ENCODE assay signal across 8 mouse cellular contexts in the genomic region with DNA sequence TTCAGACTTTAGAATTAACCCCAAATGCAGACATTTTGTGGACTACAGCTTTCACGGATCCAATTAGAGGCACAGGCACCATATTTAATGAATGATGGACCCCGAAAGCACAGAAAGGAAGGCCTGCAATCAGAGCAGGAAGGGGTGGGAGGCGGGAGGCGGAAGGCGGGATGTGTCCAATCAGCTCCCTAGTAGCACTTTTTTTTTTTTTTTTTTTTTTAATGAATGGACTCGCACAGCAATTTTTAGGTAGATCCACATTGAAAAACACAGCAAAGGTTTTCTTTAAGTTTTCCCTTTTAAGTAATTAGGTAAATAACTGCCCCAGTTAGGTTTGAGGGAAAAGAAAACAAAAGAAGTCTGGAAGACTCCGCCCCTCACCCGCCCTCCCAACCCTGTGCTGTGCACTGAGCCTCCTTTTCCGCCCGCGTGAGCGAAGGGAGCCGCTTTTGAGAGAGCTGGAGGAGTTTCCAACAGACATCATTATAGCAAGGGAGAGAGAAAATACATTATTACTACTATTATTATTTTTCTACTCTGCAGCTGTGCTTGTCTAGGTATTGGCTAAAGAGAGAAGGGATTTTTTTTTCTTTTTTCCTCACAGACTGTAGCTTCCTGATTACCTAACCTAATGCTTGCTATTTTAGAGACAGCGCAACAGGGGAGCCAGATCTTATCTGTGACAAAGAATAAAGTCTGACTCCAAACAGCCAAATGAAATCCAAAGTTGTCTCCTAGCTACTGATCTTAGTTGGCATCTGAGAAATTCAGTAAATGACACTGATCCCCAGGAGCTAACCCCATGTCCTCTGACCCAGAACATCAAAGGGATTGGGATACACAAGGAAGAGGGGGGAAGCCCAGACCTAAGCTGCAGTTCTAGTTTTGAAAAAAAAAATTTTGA.
A peak's percentile ranks its signal among the peaks of the same experiment; 100 is the strongest.
DNase-seq lines count a peak whose midpoint lies in the region; ATAC-seq lines count a peak whose summit lies in the region.

No protein-coding gene starts in this region.

- no peak overlapping the region for H3K27ac ChIP-seq in embryonic facial prominence, embryonic 15.5 days (replicated peaks)
- H3K27ac ChIP-seq in intestine, embryonic 15.5 days, result no peak overlapping the region
- H3K27ac ChIP-seq in midbrain, embryonic 10.5 days (replicated peaks), result peak overlapping the region; percentile 90

- intact Hi-C loops in left cerebral cortex, postnatal 4 days (cut with DNase I), result no loop called here
- intact Hi-C loops in left cerebral cortex, postnatal 36 days (cut with DNase I), result no loop called here

- peak; percentile 50 for DNase-seq in left cerebral cortex, postnatal 4 days
- no peak for DNase-seq in left cerebral cortex, postnatal 36 days (ENCODE audit: low spot score in 2 of 2)
- peak; percentile 69 for DNase-seq in midbrain, embryonic 10.5 days (ENCODE audit: low spot score)
- DNase-seq in urinary bladder, postnatal 4 days (ENCODE audit: low spot score in 2 of 2), result no peak
- no peak for DNase-seq in frontal cortex, postnatal 14 days (ENCODE audit: low spot score in 2 of 2)
- DNase-seq in right cerebral cortex, postnatal 36 days (ENCODE audit: low spot score in 2 of 2), result no peak

- peak overlapping the region; percentile 32 for H3K4me3 ChIP-seq in embryonic facial prominence, embryonic 15.5 days (replicated peaks)
- H3K4me3 ChIP-seq in intestine, embryonic 15.5 days (replicated peaks), result peak overlapping the region; percentile 15; the same call in 1 of the 2 replicates
- peak overlapping the region; percentile 51 for H3K4me3 ChIP-seq in midbrain, embryonic 10.5 days

- peaks cover 3% of the 10 kb centered on the region; the same call in 1 of the 2 replicates for H3K4me1 ChIP-seq in embryonic facial prominence, embryonic 15.5 days
- no peaks in the 10 kb centered on the region for H3K4me1 ChIP-seq in intestine, embryonic 15.5 days (replicated peaks)
- peaks cover 44% of the 10 kb centered on the region for H3K4me1 ChIP-seq in midbrain, embryonic 10.5 days

- WGBS in embryonic facial prominence, embryonic 15.5 days, result 18% methylated on average over 14 of the region's 14 CpGs
- WGBS in intestine, embryonic 15.5 days, result 41% methylated on average over 14 of the region's 14 CpGs
- 11% methylated on average over 14 of the region's 14 CpGs for WGBS in midbrain, embryonic 10.5 days

- H3K36me3 ChIP-seq in embryonic facial prominence, embryonic 15.5 days, result no peaks in the 10 kb centered on the region
- H3K36me3 ChIP-seq in intestine, embryonic 15.5 days, result no peaks in the 10 kb centered on the region
- no peaks in the 10 kb centered on the region for H3K36me3 ChIP-seq in midbrain, embryonic 10.5 days

- H3K9me3 ChIP-seq in embryonic facial prominence, embryonic 15.5 days (replicated peaks), result no peaks in the 10 kb centered on the region
- H3K9me3 ChIP-seq in intestine, embryonic 15.5 days, result no peaks in the 10 kb centered on the region
- no peaks in the 10 kb centered on the region for H3K9me3 ChIP-seq in midbrain, embryonic 10.5 days (replicated peaks)

- H3K27me3 ChIP-seq in embryonic facial prominence, embryonic 15.5 days, result no peaks in the 10 kb centered on the region
- H3K27me3 ChIP-seq in intestine, embryonic 15.5 days (replicated peaks), result no peaks in the 10 kb centered on the region
- no peaks in the 10 kb centered on the region for H3K27me3 ChIP-seq in midbrain, embryonic 10.5 days (ENCODE audit: low read depth, poor library complexity, severe bottlenecking)

- peak overlapping the region; percentile 44 for H3K4me2 ChIP-seq in embryonic facial prominence, embryonic 15.5 days (replicated peaks)
- H3K4me2 ChIP-seq in intestine, embryonic 15.5 days (replicated peaks), result peak overlapping the region; percentile 51

- H3K9ac ChIP-seq in embryonic facial prominence, embryonic 15.5 days, result no peak overlapping the region
- H3K9ac ChIP-seq in intestine, embryonic 15.5 days, result no peak overlapping the region

- ATAC-seq in embryonic facial prominence, embryonic 15.5 days (ENCODE audit: insufficient number of reproducible peaks, low FRiP score, low TSS enrichment, low read depth), result no peak
- peak; percentile 85 for ATAC-seq in intestine, embryonic 15.5 days

Comparison
In these comparisons a context has a peak if more than half of its experiments do, and no peak if none do; other contexts are left out.
1. DNase-seq: peak in left cerebral cortex, postnatal 4 days (single experiment) and midbrain, embryonic 10.5 days (single experiment); none in left cerebral cortex, postnatal 36 days (0 of 2), urinary bladder, postnatal 4 days (0 of 2), frontal cortex, postnatal 14 days (0 of 2) and right cerebral cortex, postnatal 36 days (0 of 2).
2. Peak in every context shown above with its lines, with median percentiles within 50 percentile points of each other: H3K4me3 ChIP-seq.